Mouse (Mus musculus): ENCODE data around the gene Ccdc51. TPM values are rescaled to one million over a fixed set of nuclear protein-coding genes. Genes with fewer than 3 reads are reported as not detected.

Gene Ccdc51
- 13.9 and 15.0 TPM in 2 replicates for polyA plus RNA-seq (2016; fragmentation: Nextera tagmentation; extraction: Ambion mirVana)

GRCm38 (mm10) chr9:109082124-109082800, at the start of gene Ccdc51, which contains the start of gene Tma7:
TSS of gene Ccdc51 (plus strand) at chr9:109082493.
TSS of gene Tma7 (minus strand) at chr9:109082587.
- Histone ChIP-seq H3K9me3 (no peaks in the 10 kb centered on the region), H3K9ac (peak within 1 kb of the TSS; percentile 73), H3K27me3 (no peaks in the 10 kb centered on the region), H3K36me3 (peaks cover 26% of the 10 kb centered on the region), H3K4me1 (peaks cover 11% of the 10 kb centered on the region), H3K4me2 (replicated peaks) (peak within 1 kb of the TSS; percentile 70), H3K4me3 (peak within 1 kb of the TSS; percentile 80), H3K27ac (peak within 1 kb of the TSS; percentile 77)
- ATAC-seq (ENCODE audit: insufficient number of reproducible peaks, insufficient read depth, low FRiP score, low TSS enrichment) = peak; percentile 93
- WGBS = under 1% methylated on average over 37 of the region's 37 CpGs

DNA sequence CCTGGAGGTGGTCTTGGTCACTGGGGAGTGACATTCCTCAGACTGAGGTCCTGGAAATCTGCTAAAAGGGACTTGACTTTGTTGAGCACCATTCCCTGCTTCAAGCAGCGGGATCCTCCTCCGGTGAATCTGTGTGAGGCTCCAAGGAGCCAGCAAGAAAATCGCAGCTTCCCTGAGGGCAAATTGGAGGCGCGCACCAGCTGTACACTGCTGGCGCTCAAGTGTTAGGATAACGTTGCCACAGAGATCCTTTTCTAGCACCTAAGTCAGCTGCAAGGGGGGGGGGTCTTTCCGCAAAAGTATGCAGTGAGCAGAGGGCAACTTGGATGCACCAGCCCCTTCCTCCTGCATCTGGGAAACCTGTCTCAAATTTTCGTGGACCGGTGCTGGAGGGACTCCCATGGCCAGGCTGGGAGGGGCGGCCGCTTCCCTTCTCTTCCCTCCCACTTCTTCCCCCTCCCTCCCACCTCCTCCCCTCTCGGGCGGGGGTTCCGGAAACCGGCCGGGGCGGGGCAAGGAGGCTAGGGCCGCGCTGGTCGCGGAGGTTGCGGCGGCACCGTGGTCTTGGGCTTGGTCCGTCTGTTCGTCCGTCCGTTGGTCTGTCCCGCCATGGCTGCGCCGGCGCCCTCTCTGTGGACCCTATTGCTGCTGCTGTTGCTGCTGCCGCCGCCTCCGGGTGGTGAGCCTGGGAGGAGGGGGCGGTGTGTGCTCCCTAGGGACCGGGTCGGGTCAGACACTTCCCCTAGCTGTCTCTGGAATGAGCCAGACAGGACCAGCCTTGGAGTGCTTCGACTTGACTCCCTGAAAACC, 44.0 kb upstream of the Ccdc51 start, which contains the start of gene Shisa5:
Gene Shisa5 (plus strand): TSS at position 480 of the 810 bp plus-strand sequence.
- no peaks in the 10 kb centered on the region for H3K9me3 ChIP-seq
- peak within 1 kb of the TSS; percentile 61 for H3K4me2 ChIP-seq (replicated peaks)
- peak within 1 kb of the TSS; percentile 63 for H3K4me3 ChIP-seq
- H3K36me3 ChIP-seq = no peaks in the 10 kb centered on the region
- H3K4me1 ChIP-seq = peaks cover 24% of the 10 kb centered on the region
- H3K27me3 ChIP-seq = no peaks in the 10 kb centered on the region
- peak within 1 kb of the TSS; percentile 48; the same call in 1 of the 2 replicates for H3K27ac ChIP-seq
- ATAC-seq (ENCODE audit: insufficient number of reproducible peaks, insufficient read depth, low FRiP score, low TSS enrichment) = peak; percentile 88
- peak within 1 kb of the TSS; percentile 61 for H3K9ac ChIP-seq
- WGBS = under 1% methylated on average over 27 of the region's 40 CpGs

- Histone ChIP-seq H3K36me3 (no peaks in the 10 kb centered on the region), H3K9ac (peak overlapping the region; percentile 61), H3K4me1 (peaks cover 24% of the 10 kb centered on the region), H3K4me2 (replicated peaks) (peak overlapping the region; percentile 61), H3K4me3 (peak overlapping the region; percentile 63), H3K27me3 (no peaks in the 10 kb centered on the region), H3K27ac (peak overlapping the region; percentile 48; the same call in 1 of the 2 replicates), H3K9me3 (no peaks in the 10 kb centered on the region)
- peak; percentile 64 for ATAC-seq (ENCODE audit: insufficient number of reproducible peaks, insufficient read depth, low FRiP score, low TSS enrichment)
- WGBS = 9% methylated on average over 8 of the region's 8 CpGs
Observed at GRCm38 (mm10) chr9:109038901-109039364, 43.4 kb upstream of the Ccdc51 start.

DNA sequence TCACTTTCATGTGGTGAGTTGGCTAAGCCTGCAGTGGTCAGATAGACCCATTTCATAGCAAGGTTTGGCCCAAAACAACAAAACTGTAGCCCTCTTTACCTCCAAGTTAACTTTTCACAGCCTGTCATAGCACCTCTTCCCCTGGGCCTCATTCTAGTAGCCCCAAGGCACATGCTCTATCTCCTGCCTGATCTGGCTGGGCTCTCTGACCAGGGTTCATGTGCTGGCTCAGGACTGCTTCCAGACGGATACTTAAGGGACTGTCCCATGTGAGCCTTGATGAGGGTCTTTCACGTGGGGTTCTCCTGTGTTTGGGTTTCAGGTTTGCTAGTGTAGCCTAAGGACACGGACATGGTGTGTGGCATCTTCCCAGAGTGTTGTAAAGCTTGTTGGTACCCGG, 42.6 kb upstream of the Ccdc51 start:
- H3K4me3 ChIP-seq = no peak overlapping the region
- H3K27me3 ChIP-seq = no peaks in the 10 kb centered on the region
- H3K9ac ChIP-seq = no peak overlapping the region
- ATAC-seq (ENCODE audit: insufficient number of reproducible peaks, insufficient read depth, low FRiP score, low TSS enrichment) = no peak
- 70% methylated on average over 4 of the region's 4 CpGs for WGBS
- H3K4me1 ChIP-seq = peaks cover 24% of the 10 kb centered on the region
- peak overlapping the region; percentile 61 for H3K4me2 ChIP-seq (replicated peaks)
- no peaks in the 10 kb centered on the region for H3K36me3 ChIP-seq
- no peaks in the 10 kb centered on the region for H3K9me3 ChIP-seq
- H3K27ac ChIP-seq = no peak overlapping the region

GRCm38 (mm10) chr9:109040216-109040615, 42.1 kb upstream of the Ccdc51 start:
- WGBS = 79% methylated on average over 8 of the region's 8 CpGs
- Histone ChIP-seq H3K36me3 (no peaks in the 10 kb centered on the region), H3K27ac (no peak overlapping the region), H3K4me1 (peaks cover 24% of the 10 kb centered on the region), H3K27me3 (no peaks in the 10 kb centered on the region), H3K4me2 (replicated peaks) (no peak overlapping the region), H3K9me3 (no peaks in the 10 kb centered on the region), H3K4me3 (no peak overlapping the region), H3K9ac (no peak overlapping the region)
- no peak for ATAC-seq (ENCODE audit: insufficient number of reproducible peaks, insufficient read depth, low FRiP score, low TSS enrichment)

GRCm38 (mm10) chr9:109040906-109041305, 41.4 kb upstream of the Ccdc51 start:
- peak overlapping the region; percentile 1; the same call in 1 of the 2 replicates for H3K4me2 ChIP-seq (replicated peaks)
- no peaks in the 10 kb centered on the region for H3K9me3 ChIP-seq
- no peak overlapping the region for H3K4me3 ChIP-seq
- no peak for ATAC-seq (ENCODE audit: insufficient number of reproducible peaks, insufficient read depth, low FRiP score, low TSS enrichment)
- 53% methylated on average over 6 of the region's 6 CpGs for WGBS
- H3K36me3 ChIP-seq = no peaks in the 10 kb centered on the region
- no peak overlapping the region for H3K27ac ChIP-seq
- H3K27me3 ChIP-seq = no peaks in the 10 kb centered on the region
- H3K9ac ChIP-seq = no peak overlapping the region
- peaks cover 24% of the 10 kb centered on the region for H3K4me1 ChIP-seq

DNA sequence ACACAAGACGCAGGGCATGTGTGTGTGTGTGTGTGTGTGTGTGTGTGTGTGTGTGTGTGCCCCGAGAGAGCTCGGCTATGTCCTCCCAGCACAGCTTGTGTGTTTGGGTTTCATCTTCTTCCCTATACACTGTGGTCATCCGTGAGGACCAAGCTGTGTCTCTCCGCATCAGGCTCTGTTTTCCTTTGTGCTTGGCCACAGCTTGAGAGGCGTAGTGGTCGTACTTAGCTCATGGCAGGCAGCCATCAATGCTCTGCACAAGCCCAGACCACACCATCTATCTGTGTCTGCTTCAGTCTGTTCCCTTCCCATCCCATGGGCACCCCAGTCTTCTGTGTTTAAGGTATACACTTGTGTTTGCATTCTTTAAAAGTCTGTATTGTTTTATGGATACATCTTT, 40.9 kb upstream of the Ccdc51 start:
- Histone ChIP-seq H3K4me3 (no peak overlapping the region), H3K27me3 (no peaks in the 10 kb centered on the region), H3K9me3 (no peaks in the 10 kb centered on the region), H3K4me2 (replicated peaks) (peak overlapping the region; percentile 1; the same call in 1 of the 2 replicates), H3K36me3 (no peaks in the 10 kb centered on the region), H3K9ac (no peak overlapping the region), H3K27ac (no peak overlapping the region), H3K4me1 (peaks cover 24% of the 10 kb centered on the region)
- no peak for ATAC-seq (ENCODE audit: insufficient number of reproducible peaks, insufficient read depth, low FRiP score, low TSS enrichment)
- 77% methylated on average over 7 of the region's 7 CpGs for WGBS

GRCm38 (mm10) chr9:109046306-109046705, 36.0 kb upstream of the Ccdc51 start:
- Histone ChIP-seq H3K36me3 (peaks cover 7% of the 10 kb centered on the region; the same call in 1 of the 2 replicates), H3K9me3 (no peaks in the 10 kb centered on the region), H3K9ac (no peak overlapping the region), H3K4me3 (no peak overlapping the region), H3K4me1 (no peaks in the 10 kb centered on the region), H3K27ac (no peak overlapping the region), H3K27me3 (no peaks in the 10 kb centered on the region), H3K4me2 (replicated peaks) (no peak overlapping the region)
- ATAC-seq (ENCODE audit: insufficient number of reproducible peaks, insufficient read depth, low FRiP score, low TSS enrichment) = no peak
- WGBS = 26% methylated on average over 5 of the region's 5 CpGs

DNA sequence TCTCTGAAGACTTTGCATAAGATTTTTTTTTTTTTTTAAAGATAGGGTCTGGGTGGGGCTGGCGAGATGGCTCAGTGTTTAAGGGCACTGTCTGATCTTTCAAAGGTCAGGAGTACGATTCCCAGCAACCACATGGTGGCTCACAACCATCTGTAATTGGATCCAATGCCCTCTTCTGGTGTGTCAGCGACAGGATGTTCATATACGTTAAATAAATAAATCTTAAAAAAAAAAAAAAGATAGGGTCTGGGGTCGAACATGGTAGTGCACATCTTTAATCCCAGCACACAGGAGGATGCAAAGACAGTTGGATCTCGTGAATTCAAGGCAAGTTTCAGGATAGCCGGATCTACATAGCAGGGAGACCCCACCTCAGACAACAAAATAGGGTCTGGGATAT, 33.0 kb upstream of the Ccdc51 start:
- peaks cover 23% of the 10 kb centered on the region for H3K36me3 ChIP-seq
- H3K9ac ChIP-seq = no peak overlapping the region
- WGBS = 76% methylated on average over 7 of the region's 7 CpGs
- ATAC-seq (ENCODE audit: insufficient number of reproducible peaks, insufficient read depth, low FRiP score, low TSS enrichment) = no peak
- no peaks in the 10 kb centered on the region for H3K9me3 ChIP-seq
- no peak overlapping the region for H3K4me2 ChIP-seq (replicated peaks)
- no peak overlapping the region for H3K4me3 ChIP-seq
- H3K4me1 ChIP-seq = peaks cover 1% of the 10 kb centered on the region; the same call in 1 of the 2 replicates
- H3K27me3 ChIP-seq = no peaks in the 10 kb centered on the region
- H3K27ac ChIP-seq = no peak overlapping the region

GRCm38 (mm10) chr9:109049996-109050673, 32.2 kb upstream of the Ccdc51 start:
- no peak overlapping the region for H3K9ac ChIP-seq
- H3K4me1 ChIP-seq = peaks cover 8% of the 10 kb centered on the region
- no peaks in the 10 kb centered on the region for H3K9me3 ChIP-seq
- no peak overlapping the region for H3K27ac ChIP-seq
- H3K4me3 ChIP-seq = no peak overlapping the region
- H3K4me2 ChIP-seq (replicated peaks) = no peak overlapping the region
- H3K27me3 ChIP-seq = no peaks in the 10 kb centered on the region
- H3K36me3 ChIP-seq = peaks cover 23% of the 10 kb centered on the region
- no peak for ATAC-seq (ENCODE audit: insufficient number of reproducible peaks, insufficient read depth, low FRiP score, low TSS enrichment)
- 77% methylated on average over 9 of the region's 9 CpGs for WGBS

- Histone ChIP-seq H3K27ac (no peak overlapping the region), H3K36me3 (peaks cover 23% of the 10 kb centered on the region), H3K9ac (no peak overlapping the region), H3K4me1 (peaks cover 12% of the 10 kb centered on the region), H3K4me2 (replicated peaks) (no peak overlapping the region), H3K9me3 (no peaks in the 10 kb centered on the region), H3K27me3 (no peaks in the 10 kb centered on the region), H3K4me3 (no peak overlapping the region)
- WGBS = 65% methylated on average over 3 of the region's 3 CpGs
- no peak for ATAC-seq (ENCODE audit: insufficient number of reproducible peaks, insufficient read depth, low FRiP score, low TSS enrichment)
Observed at GRCm38 (mm10) chr9:109050674-109050997, 31.7 kb upstream of the Ccdc51 start.
